Mouse (Mus musculus): ENCODE data around the gene Slc7a5.
A peak's percentile ranks its signal among the peaks of the same experiment; 100 is the strongest.

The Slc7a5 gene

DNA sequence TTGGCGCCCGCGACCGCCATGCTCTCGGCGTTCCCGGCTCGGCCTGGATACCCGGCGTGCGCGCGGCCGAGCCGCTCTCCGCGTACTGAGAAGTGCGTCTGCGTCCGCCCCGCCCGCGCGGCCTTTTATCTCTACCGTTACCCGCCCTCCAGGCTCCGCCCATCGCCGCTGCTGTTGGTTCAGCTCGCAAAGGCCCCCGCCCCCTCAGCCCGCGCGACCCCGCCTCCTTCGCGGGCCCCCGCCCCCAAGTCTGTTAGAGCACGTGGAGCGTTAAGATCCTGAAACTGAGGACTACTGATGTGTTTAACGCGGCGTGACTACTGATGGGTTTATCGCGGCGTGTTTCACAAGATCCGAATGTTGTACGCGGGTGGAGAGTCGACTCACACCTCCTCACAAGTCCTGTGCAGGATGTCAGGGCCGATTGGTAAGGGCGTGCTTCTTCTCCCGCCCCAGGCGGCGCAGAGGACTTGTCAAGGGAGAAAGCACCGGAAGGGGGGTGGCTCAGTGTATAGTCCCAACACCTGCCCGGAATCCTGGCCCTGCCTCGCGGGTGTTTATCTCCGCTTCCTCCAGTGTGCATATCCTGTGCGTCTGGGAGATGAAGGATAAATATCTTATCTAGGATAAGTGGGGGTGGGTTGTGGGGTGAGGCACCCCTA, at the start of gene Slc7a5:
Slc7a5 (minus strand) TSS at position 108 of the 662 bp plus-strand sequence.
- peak; percentile 94 for DNase-seq (ENCODE audit: low read depth, low spot score)

DNA sequence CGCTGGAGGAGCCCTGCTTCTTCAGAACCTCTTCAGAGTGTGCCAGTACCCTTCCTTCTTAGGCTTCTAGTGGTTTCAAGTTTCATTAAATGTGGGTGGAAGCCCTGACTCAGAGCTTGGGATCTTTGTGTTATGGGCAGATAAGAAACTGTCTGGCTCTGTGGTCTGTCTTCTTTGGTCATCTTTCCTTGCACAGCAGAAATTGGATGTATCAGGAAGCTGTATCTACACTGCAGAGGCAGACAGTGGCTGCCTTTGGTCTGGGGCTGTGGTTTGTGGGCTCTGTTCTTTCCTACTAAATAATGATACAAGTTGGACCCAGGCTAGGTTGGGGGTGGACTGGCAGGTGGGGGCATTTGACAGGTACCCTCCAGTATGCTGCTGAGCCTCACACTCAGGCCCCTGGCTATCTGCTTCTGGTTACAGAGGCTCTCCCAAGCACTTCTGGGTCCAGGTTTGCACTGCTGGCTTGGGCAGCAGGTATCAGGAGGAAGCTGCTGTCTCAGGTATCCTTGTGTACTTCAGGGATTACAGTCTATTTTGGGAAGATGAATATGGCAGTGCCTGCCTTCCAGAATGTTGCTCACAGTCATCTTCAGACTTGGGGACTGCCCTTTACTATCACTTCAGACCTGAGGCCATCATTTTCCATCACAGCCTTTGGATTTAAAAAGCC, 48.5 kb upstream of the Slc7a5 start:
- DNase-seq (ENCODE audit: low read depth, low spot score): peak; percentile 80

DNA sequence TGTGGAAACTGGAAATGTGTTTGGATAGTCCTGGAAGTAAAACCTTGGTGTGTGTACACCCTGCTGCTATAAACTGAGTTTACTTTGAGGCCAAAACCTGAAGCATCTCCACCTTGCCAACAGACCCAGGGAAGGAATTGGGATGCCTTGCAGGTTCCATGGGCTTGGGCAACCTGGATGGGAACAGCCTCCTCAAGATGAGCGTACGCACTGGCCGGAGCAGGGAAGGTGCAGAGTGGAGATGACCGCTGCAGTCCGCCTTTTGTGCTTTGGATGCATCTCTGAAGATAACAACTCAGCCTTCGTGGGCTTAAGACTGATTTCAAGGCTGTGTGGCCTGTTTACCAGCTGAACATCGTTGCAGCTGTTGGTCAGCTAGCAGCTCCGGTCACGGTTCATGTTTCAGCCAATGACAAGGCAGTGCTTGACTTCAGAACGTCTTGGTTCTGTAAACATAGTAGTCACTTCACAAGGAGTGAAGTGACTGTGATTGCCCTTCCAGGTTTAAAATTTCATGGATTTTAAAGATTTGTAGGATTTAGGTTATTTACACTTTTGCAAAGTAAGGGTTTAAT, 47.6 kb upstream of the Slc7a5 start:
- no peak for DNase-seq (ENCODE audit: low read depth, low spot score)

DNA sequence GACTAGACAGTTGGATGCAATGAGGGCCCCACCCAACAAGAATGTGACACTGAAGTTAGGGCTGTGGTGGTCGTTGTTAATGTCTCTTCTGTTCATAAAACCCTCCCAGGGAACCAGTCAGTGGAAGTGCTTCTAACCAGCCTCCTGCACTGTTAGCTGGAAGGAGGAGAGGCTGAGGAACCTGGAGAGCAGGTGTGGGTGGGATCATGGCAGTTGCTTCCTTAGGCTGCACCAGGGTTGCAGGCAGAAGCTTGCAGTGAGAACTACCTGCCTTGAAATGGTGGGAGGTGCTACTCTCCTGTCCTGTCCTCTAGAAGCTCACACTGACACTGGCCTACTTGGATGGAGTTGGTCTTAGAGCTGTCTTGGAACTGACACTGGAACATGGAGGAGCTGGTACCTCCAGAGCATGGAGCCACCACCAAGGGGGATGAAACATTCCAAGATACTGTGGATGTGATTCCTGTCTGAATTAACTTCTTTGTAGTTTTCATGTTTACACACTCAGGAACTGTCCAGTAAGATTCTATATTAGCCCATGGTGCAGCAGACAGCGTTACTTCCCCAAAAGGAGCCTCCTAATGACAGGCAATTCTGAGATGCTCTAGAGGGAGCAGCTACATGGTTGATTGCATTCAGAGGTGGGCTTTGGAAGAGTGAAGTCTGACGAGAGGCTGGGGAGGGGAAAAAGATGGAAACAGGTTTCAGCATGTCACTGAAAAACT, 46.5 kb upstream of the Slc7a5 start:
- no peak for DNase-seq (ENCODE audit: low read depth, low spot score)

DNA sequence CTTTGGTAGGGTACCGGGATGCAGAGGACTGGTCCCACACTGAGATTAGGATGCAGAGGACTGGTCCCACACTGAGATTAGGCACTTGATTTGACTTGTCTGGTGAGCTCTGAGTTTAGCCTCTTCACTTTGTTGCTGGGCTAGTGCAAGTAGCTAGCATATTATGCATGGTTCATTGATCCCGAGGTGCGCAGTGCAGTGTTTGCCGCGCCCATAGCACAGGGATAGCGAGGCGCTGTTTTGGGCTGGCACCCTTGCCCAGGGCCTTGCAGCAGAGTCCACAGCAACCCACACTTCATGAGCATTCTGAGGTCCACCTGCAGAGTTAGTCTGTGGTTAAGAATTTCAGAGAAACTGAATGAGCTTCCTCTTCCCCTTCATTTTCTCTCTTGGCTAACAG, 45.3 kb upstream of the Slc7a5 start:
- no peak for DNase-seq (ENCODE audit: low read depth, low spot score)

DNA sequence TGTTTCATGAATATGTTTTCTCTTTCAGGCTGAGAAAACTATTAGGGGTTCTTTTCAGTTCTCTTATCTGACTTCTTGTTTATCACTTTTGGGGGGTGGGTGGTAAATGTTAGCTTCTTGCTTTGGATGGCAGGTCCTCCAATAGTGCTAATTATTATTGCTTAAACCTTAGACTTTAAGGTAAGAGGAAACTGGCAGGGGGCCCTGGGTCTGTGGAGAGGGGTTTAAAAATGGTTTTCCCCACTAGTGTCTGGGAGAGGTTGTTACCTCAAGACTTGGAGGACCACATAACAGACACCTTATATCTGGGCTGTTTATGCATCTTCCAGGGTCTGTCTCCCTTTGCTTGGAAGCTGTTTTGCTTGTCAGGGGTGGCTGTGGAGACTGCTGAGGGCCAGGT, 44.6 kb upstream of the Slc7a5 start:
- DNase-seq (ENCODE audit: low read depth, low spot score): no peak

DNA sequence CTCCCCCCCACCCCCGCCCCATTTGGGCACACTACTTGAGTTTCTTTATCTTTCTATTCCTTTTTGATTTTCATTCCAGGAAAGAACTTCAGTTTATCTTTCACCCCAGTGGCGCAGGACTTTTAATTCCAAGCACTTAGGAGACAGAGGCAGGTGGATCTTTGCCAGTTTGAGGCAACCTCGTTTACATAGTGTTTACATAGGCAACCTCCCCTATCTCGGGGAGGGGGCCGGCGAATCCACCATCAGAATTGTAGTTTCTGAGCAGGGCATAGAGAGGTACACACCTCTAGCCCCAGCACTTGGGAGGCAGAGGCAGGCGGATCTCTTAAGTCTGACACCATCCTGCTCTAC, 44.1 kb upstream of the Slc7a5 start:
- DNase-seq (ENCODE audit: low read depth, low spot score): no peak

DNA sequence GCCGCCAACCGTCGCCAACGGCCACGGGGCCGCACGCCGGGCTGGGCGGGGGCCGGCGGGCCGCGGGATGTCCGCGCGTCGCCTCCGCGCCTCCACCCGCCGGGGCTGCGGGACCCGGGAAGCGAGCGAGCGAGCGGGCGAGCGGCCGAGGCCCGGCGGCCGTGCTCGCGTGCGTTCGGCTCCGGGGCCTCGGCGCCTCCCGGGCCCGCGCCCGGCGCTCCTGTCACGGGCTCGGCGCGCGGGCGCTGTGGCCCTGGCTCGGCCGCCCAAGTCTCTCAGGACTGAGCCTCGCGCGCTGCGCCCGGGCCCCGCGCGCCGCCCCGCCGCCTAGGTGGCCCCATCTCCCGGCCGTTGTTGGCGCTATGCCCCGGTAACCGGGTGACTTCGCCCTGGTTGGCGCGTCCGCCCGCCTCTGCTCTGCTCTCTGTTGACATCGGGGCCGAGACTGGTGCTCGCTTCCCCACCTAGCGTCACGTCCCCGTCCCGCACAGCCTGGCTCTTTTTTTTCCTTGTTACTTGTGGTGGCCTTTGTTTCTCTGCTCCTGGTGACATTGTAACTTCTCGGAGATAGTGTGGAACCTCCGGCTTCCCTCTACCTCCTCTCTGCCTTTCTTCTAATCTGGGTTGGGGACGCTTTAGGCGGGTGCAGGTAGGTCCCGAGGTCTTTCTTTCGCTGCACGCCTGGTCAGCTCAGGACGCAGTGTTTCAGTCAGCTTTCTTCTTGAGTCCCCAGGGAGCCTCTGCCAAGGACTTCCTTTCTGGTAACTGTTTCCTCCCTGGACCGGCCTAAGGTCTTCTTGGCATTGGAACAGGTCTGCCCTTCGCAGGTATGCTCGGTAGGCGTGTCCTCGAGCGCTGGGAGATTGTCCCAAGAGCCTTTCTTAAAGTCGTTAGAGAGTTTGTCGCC, 43.5 kb upstream of the Slc7a5 start:
- peak; percentile 68 for DNase-seq (ENCODE audit: low read depth, low spot score)

DNA sequence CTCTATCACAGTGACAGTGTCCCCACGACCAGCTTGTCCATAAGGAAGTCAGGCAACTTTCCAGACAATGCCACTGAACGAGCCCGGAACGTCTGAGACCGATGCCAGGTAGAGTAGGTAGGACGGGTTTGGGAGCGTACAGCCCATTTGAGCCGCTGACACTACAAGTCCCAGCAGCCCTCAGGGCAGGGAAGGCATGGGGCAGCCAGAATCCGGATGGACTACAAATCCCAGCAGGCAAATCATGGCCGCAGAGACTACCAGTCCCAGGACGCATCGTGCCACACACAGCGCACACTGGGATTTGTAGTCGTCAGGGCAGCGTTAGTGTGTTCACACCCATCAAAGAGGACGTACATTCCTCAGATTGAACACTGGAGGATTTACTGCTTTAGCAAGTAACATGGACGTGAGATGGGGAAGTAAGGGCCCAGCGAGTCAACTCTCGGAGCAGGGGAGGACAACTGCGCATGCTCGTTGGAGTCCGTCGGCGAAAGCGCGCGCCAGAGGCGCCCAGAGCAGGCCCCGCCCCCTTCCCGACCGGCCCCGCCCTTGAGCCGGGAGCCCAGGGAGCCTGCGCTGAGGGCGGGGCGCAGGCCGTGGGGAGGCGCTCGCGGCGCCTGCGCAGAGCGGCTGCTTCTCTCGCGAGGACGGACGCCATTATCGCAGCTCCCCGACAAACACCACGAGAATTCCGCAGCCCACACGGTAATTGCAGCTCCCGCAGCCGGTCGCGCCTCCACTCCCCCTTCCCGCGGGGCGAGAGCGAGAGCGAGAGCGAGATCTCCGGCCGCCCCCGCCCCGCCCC, 42.7 kb upstream of the Slc7a5 start:
- peak; percentile 99 for DNase-seq (ENCODE audit: low read depth, low spot score)

DNA sequence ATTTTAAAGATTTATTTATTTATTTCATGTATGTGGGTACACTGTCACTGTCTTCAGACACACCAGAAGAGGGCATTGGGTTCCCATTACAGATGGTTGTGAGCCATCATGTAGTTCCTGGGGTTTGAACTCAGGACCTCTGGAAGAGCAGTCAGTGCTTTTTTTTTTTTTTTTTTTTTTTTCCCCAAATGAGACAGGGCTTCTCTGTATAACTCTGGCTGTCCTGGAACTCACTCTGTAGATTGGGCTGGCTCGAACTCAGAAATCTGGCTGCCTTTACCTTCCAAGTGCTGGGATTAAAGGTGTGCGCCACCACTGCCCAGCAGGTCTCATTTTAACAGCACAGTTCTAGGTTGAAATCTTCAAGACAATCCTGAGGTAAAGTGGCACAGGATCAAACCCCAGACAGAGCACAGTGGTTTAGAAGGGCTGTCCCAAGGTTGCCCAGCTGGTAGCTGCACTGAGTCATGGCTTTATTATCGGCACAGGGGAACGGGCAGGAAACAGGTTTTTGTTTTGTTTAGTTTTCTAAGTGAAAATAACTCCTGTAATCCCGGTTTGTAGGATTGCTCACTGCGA, 41.8 kb upstream of the Slc7a5 start, which contains the start of gene Banp:
Banp (plus strand) TSS at position 529 of the 579 bp plus-strand sequence.
- DNase-seq (ENCODE audit: low read depth, low spot score): no peak

DNA sequence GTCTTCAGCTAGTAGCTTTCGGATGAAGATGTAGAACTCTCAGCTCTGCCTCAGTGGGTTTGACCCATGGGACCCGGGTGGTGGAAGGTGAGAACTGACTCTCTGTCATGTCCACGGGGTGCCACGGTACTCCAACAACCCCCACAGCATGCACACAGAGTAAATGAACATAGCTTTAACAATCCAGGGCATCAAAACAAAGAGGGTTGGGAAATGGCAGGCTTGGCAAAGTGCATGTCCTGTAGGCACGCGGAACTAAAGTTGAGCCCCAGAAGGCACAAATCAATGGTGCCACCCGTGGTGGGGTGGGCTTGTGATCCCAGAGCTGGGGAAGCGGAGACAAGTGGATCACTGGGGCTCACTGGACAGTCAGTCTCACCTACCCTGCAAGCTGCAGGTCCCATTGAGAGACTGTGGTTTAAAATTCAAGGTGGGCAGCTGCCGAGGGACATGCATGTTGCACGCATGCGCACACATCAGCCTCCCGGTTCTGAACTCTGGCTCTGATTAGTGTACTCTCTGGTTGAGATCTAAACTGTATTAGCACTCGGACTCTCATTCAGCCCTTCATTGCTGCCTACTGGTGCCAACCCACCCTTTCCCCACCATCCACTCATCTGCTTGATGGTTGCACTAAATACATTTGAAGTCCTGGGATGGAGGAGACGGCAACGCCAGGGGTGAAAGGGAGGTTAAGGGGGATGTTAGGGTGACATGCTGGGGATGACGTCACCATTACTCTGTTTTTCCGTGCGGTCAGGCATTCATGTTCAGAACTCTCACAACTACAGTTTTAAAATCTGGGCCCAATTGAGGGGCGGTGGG, 41.0 kb upstream of the Slc7a5 start:
- no peak for DNase-seq (ENCODE audit: low read depth, low spot score)

DNA sequence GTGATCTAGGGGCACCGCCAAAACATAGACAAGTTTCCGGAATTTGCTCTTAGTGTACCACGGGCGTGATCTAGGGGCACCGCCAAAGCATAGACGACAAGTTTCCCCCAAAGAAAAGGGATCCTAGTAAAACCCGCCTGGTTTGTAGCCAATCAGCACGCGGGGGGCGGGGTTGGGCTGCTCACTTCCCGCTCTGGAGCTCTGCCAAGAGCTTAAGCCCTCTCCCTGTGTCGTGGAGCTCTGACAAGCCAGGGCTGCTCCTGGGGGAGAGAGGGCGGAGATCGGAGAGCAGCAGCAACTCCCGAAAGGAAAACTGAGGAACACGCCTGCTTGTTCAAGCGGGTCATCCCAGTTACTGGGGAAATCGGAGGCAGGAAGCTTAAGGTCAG, 40.3 kb upstream of the Slc7a5 start:
- DNase-seq (ENCODE audit: low read depth, low spot score): peak; percentile 72

DNA sequence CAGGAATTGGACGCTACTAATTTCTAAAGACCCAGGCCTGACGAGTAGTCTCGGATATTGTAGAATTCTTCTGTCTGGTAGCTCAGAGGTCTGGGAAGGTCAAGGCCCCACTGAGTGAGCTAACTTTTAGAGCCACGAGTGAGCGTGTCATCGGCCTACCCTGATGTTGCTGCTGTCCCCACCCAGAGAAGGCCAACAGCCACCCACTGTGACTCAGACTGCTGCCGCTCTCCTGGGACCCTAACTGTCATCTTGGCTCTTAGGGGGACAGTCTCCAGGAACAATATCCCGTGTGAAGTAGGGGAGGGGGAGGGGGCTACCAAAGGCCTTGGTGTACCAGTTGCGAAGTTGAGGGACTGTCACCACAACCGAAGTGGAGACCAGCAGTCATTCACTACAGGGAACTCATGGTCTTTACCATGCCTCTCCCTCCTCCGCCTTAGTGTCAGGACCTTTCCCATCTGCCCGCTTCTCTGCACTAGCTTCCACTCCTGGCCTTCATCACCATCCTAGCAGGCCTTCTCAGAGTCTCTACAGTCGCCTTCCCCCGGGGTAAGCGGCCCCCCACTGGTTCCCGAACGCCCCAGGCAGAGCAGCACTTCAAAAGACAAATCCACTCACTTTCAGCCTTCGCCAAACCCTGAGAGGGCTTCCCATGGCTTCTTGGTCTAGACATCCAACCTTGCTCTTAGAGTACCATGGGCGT, 39.7 kb upstream of the Slc7a5 start:
- DNase-seq (ENCODE audit: low read depth, low spot score): no peak

DNA sequence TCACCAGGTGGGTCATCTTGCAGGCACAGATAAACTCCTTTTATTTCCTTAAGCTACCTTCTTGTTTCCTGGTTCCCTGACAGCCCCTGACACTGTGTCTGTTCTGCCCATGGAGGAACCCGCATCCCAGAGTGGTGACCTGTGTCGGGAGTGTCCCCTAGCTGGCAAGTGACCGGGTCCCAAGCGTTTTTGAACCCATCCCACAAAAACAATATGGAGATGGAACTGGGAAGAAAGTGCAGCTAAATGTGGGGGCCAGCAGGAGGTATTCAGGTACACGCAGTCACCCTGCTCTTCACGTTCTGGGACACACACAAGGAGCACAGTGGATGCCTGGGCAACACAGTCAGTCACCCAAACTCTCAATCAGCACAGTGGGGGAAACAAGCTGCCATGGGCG, 38.9 kb upstream of the Slc7a5 start:
- no peak for DNase-seq (ENCODE audit: low read depth, low spot score)

DNA sequence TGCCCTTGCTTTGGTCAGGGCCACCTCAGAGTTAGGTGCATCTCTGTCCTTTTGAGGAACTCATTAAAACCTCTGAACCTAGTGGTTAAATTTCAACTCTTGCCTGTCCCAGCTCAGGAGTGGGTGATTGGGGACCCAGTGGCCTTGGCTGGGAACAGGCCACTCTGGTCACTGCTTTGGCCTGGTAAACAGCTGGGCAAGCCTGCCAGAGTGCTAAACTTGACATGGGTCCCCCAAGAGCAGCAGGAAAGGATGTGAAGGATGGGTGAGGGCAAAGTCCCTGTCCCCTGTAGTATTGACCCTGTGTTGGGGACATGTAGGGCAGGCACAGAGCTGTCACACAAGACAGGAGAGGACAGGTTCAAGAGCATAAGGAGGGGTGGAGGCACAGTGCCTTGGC, 37.3 kb upstream of the Slc7a5 start, which contains the start of gene Car5a:
Car5a (minus strand) TSS at position 74 of the 400 bp plus-strand sequence.
- DNase-seq (ENCODE audit: low read depth, low spot score): no peak

DNA sequence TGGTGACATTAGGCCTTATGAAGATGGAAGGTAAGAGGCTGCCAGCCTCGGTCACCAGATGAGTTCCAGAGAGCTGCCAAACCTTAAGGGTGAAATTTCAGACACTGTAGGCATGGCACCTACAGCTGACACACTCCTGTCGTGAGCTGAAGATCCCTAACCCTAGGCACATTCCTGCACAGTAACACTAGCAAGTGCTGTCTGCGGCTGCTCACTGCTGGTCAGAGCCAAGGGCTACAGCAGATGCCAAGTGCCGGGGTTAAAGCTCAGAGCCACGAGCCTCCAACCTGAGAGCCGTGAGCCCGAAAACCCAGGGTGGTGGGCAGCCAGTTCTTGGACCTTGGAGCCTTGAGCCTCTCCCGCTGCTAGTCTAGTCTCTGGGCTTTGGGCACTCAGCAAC, 36.2 kb upstream of the Slc7a5 start:
- no peak for DNase-seq (ENCODE audit: low read depth, low spot score)

DNA sequence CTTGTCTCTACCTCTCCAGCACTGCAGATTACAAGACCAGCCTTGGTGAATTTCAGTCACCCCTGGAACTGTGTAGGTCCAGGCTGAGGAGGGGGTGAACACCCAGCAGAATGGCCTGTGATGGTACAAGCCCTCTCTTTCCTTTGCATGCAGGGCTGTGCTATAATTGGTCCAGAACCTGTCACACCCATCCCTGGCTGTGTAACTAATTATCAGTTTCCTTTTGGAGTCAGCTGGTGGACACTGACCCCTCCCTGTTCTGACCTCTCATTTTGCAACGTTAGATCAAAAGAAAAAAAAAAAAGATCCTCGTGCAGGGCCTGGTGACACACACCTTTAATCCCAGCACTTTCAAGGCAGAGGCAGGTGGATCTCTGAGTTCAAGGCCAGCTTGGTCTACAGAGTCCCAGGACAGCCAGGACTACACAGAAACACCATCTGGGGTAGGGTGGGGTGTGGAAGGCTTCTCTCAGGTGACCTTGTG, 35.6 kb upstream of the Slc7a5 start:
- DNase-seq (ENCODE audit: low read depth, low spot score): no peak

DNA sequence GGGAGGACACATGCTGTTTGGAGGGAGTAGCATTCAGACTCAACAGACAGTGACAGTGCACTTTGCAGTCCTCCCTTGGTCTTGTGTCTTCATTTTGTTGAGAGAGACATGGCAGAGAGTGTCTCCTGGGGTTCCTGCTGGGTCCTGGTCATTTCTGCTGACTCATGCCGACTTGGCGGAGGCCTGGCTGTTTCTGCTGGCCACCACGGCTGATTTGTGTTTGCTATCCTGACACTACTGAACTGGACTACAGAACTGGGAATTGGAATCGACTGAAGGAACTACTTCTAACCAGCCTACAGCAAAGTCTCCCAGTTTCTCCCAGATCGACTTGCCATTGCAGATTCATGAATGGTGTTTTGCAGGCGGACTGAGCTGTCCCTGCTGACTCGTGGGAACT, 31.2 kb upstream of the Slc7a5 start:
- no peak for DNase-seq (ENCODE audit: low read depth, low spot score)

DNA sequence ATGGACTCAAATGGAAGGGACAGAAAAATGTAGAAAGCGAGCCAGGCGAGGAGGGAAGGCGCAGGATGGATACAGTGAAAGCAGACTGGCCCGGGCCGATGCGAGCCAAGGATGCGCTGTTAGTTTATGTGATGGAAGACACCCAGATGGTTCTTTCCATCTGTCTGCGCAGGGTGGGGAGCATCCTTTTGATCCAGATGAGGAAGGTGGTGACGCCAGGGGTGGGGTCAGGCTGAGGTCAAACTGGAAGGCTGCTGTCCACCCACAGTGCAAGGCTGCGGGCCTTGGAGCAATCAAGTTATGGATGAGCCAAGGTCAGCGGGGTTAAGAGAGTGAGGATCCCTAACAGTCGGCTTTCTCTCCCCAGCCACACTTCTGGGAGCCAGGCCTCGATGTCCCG, 28.9 kb upstream of the Slc7a5 start:
- DNase-seq (ENCODE audit: low read depth, low spot score): no peak

Data from 3T3-L1 (cell line).